Mouse (Mus musculus) neural tube, embryonic 10.5 days (tissue): ENCODE data around the gene Aph1b.

Source experiments
- DNase-seq: peaks from one replicate; pipeline ENCODE4 v3.0.0-alpha.2; 2017; ENCODE audit warnings: low spot score; ENCODE audit errors: extremely low spot score

The Aph1b gene

DNA sequence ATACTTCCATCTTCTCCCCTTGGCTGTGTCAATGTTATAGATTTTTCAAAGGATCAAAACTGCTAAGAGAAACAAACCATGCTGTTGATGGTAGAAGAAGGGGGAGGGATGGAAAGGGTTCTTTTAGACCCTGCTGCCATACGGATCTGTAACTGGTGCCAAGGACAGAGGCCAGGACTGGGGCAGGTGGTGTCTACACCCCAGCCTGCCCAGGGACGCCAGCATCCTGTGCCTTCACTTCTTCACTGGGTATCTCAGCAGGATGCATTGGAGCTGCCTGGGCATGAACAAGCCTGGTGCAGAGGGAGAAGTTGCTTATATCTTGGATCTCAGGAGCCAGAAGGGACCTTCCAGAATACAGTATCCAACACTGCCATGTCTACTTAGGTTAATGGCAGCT lies 50.8 kb downstream of the Aph1b start:
- DNase-seq: no peak

DNA sequence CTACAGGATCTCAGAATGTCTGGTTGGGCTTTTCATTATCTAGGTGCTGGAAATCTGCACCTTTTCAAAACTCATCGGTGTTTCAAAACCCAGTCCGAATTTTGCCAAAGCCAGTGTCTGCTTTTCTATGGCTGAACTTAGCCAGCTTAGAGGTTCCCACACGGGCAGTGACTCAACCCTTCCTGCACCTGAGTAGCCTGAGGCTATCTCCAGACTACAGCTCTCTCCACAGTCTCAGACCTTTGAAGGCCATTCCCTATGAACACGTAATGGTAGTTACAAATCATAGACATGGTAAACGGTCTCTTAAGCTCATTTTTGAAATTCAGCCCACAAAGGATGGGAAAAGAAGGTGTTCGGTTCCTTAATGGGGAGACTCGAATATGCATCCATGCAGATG lies 55.8 kb downstream of the Aph1b start:
- no peak for DNase-seq

GRCm38 (mm10) chr9:66736551-66736950 lies 58.7 kb downstream of the Aph1b start:
- DNase-seq: no peak

DNA sequence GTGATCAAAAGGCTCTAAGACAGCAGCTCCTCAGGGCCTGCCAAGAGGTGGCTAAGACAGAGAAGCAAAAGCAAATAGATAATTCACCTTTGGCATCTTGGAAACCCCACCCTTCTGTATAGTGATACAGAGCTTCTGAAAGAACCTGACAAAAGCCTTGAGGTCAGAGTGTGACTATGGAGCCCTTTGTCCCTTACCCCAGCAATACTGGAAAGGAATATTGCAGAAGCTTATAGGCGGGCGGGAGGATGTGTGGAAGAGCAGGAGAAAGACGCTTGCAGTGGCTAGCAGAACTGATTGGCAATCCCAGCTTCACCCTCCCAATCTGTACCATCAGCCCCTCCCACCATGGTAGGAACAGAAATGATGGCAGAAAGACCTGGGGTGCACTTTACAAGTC lies 59.3 kb downstream of the Aph1b start:
- no peak for DNase-seq

GRCm38 (mm10) chr9:66735122-66735521 lies 60.2 kb downstream of the Aph1b start:
- no peak for DNase-seq

DNA sequence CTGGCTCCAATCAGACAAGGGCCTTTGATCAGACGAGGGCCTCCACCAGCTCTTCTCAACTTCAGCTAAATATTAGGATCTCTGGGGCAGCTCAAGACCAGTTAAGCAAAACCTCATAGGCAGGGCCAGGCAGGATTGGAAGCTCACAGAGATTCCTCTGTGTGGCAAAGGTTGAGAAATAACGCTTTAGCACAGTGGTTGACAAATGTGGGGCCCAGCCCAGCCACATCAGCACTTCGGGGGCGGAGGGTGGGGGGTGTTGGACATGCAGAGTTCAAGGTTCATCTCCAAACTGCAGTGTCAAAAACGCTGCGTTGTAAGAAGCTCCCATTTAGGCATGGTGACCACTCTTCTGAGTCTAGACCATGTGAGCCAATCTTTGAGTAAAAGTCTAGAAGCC lies 60.7 kb downstream of the Aph1b start:
- DNase-seq: no peak

- no peak for DNase-seq
Observed at GRCm38 (mm10) chr9:66732791-66733691, 62.2 kb downstream of the Aph1b start.

- DNase-seq: no peak
Observed at GRCm38 (mm10) chr9:66731284-66731683, 64.0 kb downstream of the Aph1b start.

GRCm38 (mm10) chr9:66730556-66730955 lies 64.7 kb downstream of the Aph1b start:
- DNase-seq: no peak

GRCm38 (mm10) chr9:66727333-66727732 lies 68.0 kb downstream of the Aph1b start:
- DNase-seq: no peak

GRCm38 (mm10) chr9:66725591-66725990 lies 69.7 kb downstream of the Aph1b start:
- DNase-seq: no peak
